Mouse (Mus musculus): Measurements from ENCODE around the gene Cerk.
"Not testable (repeated sequence)": the region's sequence is repeated elsewhere in the genome, so short reads cannot be mapped to it uniquely, and the experiment has no call there.

The Cerk gene

GRCm38 (mm10) chr15:86206385-86206784 lies 20.4 kb upstream of the Cerk start:
- DNase-seq (ENCODE audit: low read depth), result no peak

GRCm38 (mm10) chr15:86205300-86205699 lies 19.4 kb upstream of the Cerk start:
- DNase-seq (ENCODE audit: low read depth), result no peak

DNA sequence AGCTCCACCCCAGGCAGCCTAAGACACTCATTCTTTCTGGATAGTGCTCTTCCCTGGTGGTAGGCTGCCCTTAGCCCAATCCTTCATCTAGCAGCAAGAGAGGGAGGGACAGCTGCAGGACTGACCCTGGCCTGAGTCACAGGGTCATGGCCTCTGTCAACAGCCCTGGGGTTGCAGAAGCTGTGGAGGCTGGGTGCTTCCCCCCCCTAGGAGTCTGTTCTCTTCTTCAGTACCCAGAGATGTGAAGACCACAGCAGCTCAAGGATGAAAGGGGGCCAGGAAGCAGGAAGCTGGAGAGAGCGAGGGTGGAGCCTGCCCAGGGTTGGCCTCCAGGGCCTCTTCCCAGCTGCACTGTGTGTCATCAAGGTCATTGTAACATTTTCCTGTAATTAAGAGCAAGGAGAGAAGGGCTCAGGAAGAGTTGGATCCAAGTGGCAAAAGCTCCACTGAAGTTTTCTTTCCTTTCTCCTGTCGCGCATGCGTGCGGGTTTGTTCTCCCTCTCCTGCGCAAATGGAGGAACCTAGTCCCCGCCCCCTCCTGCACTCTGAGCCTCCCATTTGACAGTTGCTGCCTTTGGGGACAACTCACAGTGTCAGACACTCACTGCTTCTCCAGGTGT lies 18.1 kb upstream of the Cerk start:
- no peak for DNase-seq (ENCODE audit: low read depth)

GRCm38 (mm10) chr15:86203292-86203793 lies 17.4 kb upstream of the Cerk start:
- no peak for DNase-seq (ENCODE audit: low read depth)

- DNase-seq (ENCODE audit: low read depth), result no peak
These were observed 16.7 kb upstream of the Cerk start for GRCm38 (mm10) chr15:86202640-86203039.

DNA sequence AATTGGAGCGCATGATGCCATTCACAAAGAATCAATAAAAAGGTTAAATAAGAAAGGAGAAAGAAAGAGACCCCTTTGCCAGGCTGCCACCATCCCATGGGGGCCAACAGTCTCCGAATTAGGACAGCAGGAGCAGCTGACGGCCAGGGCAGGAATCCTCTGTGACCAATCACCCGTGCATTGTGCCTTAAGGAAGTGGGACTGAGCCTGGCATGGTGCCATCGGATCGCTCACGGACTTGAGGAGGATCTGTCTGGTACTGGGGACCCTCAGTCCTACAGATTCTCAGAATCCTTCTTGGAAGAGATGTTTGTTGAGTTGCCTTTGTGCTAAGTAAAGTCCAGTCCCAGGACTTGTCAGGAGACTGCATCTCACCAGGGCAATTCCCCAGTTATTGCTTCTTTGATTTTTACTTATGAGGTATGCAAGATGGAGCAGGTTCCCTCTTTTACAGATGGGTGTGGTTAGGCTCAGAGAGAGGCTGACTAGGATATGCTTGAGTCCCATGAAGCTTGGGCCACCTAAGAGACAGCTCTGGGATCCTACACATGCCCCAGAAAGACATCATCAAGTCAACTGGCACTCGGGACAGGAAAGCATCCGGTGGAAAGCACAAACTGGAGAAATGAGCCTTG lies 15.9 kb upstream of the Cerk start:
- DNase-seq (ENCODE audit: low read depth), result no peak

- no peak for DNase-seq (ENCODE audit: low read depth)
These were observed 15.2 kb upstream of the Cerk start for GRCm38 (mm10) chr15:86201095-86201494.

- no peak for DNase-seq (ENCODE audit: low read depth)
These were observed 14.2 kb upstream of the Cerk start for GRCm38 (mm10) chr15:86200169-86200568.

DNA sequence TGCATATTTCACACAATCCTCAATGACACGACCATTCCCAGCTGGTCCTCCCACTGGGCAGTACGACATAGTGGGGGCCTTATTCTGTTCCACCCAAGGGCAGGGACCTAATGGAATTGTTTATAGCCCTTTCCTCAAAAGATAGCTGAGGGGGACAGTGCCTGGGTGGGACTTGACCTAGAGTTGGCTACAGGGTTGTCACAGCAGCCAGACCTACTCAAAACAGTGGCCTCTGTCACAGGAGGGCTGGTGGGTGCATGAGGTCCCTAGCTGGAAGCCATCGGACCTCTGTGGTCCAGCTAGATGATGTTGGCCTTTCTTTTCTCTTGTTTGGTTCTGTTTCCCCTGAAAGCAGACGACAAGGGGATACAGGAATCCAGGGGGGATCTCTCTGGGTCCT lies 13.5 kb upstream of the Cerk start:
- no peak for DNase-seq (ENCODE audit: low read depth)

DNA sequence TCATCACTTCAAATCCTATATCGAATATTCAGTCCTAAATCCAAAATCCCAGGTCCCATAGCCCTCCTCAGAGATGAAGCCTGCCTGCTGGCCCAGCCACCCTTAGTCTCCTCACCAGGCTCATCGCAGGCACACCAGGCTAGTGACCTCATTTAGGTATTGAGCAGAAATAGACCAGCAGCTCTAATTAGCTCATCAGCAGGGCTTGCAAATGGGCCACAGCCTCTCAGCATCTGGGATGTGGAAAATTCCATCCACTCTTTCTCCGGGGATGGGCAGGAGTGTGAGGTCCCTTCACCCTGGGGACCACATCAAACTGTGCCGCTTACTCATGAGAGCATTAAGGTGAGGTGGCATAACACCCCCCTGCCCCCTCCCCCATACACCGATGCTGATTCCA lies 13.1 kb upstream of the Cerk start:
- no peak for DNase-seq (ENCODE audit: low read depth)

GRCm38 (mm10) chr15:86194676-86195453 lies 8.9 kb upstream of the Cerk start:
- not testable (repeated sequence) for DNase-seq (ENCODE audit: low read depth)

GRCm38 (mm10) chr15:86191933-86192332 lies 6.0 kb upstream of the Cerk start:
- DNase-seq (ENCODE audit: low read depth), result no peak

- DNase-seq (ENCODE audit: low read depth), result no peak
These were observed 5.6 kb upstream of the Cerk start for GRCm38 (mm10) chr15:86191505-86191904.

DNA sequence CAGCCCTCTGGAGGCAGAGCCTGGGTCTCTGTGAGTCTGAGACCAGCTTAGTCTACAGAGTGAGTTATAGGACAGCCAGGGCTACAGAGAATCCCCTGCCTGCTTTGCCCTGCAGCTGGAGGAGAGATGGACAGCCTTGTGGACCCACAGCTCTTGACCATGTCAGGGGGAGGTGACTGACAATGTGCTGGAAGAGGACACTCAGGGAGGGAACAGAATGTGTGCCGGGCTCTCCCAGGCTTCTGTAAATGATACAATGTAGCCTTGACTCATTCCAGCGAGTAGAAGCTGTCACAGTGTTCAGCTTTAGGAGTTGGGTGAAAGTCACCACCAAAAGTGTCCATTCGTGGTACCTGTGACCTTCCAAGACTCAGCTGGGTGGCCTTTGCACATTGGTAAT lies 4.4 kb upstream of the Cerk start:
- no peak for DNase-seq (ENCODE audit: low read depth)

- DNase-seq (ENCODE audit: low read depth), result no peak
These were observed 3.0 kb upstream of the Cerk start for GRCm38 (mm10) chr15:86188746-86189470.

DNA sequence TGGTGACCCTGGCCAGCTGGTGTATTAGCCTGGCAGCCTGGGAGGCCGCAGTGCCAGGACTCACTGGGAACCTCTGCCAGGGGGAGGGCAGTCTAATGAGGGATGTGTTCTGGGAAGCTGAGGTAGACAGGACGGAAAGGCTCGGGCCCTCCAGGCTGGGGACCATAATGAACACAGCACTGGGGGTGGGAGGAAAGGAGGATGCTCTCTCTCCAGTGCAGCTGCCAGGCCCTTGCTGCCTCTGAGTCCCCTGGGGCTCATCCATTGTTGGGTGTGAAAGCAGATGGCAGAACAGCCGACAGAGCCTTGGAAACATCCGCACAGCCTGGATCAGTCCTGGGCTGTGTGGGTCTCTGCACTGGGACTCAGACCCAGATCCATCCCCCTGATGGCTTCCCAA lies 2.2 kb upstream of the Cerk start:
- DNase-seq (ENCODE audit: low read depth), result no peak

GRCm38 (mm10) chr15:86186686-86187085 lies 745 bp upstream of the Cerk start:
- DNase-seq (ENCODE audit: low read depth), result no peak

- no peak for DNase-seq (ENCODE audit: low read depth)
These were observed 871 bp downstream of the Cerk start for GRCm38 (mm10) chr15:86184851-86185688.

DNA sequence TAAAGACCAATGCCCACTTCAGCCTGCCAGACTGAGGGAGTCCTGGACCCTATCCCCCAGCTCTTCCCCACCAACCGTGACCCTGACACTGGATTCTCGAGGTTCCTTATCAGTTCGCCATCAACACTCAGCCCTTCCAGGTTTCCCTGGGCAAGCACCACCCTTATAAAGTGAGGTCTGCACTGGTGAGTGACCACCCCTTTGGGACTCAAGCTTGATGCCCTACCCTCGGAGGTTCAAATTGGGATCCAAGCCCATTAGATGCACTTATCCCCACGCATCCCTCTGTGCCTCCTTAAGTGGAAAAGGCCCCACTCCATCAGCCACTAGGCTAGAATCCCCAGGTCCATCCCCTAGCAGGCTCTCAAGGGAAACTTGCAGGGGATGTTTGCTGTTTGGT lies 1.9 kb downstream of the Cerk start:
- DNase-seq (ENCODE audit: low read depth), result no peak

DNA sequence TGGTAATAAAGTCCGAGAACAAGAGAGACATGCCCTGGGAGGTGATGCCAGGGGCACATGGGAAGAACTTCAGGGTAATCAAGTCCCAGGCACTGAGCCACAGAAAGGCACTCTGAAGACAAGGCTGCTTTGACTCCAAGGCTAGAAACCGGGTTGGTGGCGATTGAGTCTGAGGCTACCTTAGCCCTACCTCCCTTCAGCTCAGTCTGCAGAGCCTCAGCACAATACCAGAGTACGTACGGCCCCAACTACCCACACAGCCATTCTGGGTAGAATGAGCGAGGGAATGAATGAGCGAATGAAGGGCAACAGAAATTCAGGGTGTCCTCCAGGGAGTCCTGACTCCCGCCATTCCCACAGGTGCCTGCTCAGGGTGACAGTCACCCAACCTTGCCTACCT lies 2.5 kb downstream of the Cerk start:
- DNase-seq (ENCODE audit: low read depth), result no peak

DNA sequence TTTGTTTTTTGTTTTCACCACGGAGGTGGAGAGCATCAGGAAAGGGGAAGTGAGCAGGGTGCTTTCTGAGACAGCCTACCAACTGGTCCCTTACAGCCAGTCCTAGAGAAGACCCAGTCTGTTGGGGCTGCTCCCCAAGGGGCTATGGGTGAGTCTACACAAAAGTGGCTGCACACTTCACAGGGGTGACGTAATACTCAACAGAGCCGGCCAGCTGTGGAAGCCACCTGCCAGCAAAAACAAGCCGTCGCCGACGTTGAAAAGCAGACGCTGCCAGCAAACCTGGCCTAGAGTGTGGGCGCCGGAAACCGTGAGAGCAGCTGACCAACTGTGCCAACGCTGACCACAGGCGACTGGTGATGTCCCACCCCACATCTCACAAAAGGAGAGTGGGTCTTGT lies 3.3 kb downstream of the Cerk start:
- no peak for DNase-seq (ENCODE audit: low read depth)

Measured in fibroblast of lung, adult 2 months (primary cell).